25 mouse cellular contexts compared by ENCODE assay signal in genomic region chr12:103631203-103631612, GRCm38 (mm10). TPM values are rescaled to one million over a fixed set of nuclear protein-coding genes. Genes with fewer than 3 reads are reported as not detected.
DNase-seq lines count a peak whose midpoint lies in the region; ATAC-seq and TF ChIP-seq lines count a peak whose summit lies in the region.
"Had no signal": no experiment of that assay in that cellular context is flagged by ENCODE, and none has a peak within 500 bp of the region (broad histone marks: within the 10 kb centered on the region; RNA-seq: fewer than 3 reads in every experiment).

TSS of gene Serpina10 (minus strand) at chr12:103631444.

- no peaks in the 10 kb centered on the region for H3K4me1 ChIP-seq in stomach, embryonic 15.5 days
- no peaks in the 10 kb centered on the region for H3K4me1 ChIP-seq in stomach, postnatal 0 days (replicated peaks; ENCODE audit: control insufficient read depth, insufficient read depth)
- H3K4me1 ChIP-seq in liver, embryonic 14.5 days (replicated peaks; ENCODE audit: control insufficient read depth in 2 of 2, insufficient read depth in 2 of 2, low read length in 1 of 2), result peaks cover 0 to 13% of the 10 kb centered on the region in 2 experiments; a peak in 2 of 4 replicates
- H3K4me1 ChIP-seq in midbrain, embryonic 15.5 days, result no peaks in the 10 kb centered on the region
- H3K4me1 ChIP-seq: embryonic facial prominence, embryonic 10.5 days; heart, embryonic 13.5 days had no signal

- DNase-seq in cerebellum, postnatal 36 days, result no peak
- no peak for DNase-seq in stomach, postnatal 0 days (ENCODE audit: low spot score)
- DNase-seq in liver, embryonic 14.5 days (ENCODE audit: low read depth in 3 of 3, low spot score in 3 of 3), result peak in 2 of 3 experiments; percentile 17 to 19
- no peak for DNase-seq in urinary bladder, postnatal 4 days (ENCODE audit: low spot score in 2 of 2)
- DNase-seq: adrenal gland, adult 8-10 months; cerebellum, adult 11 months; cerebellum, adult 9-11 months; forebrain, postnatal 0 days; gastrocnemius, postnatal 36 days; heart, adult 2 months; heart, postnatal 14 days; kidney, postnatal 4 days; lung, postnatal 4 days; thymus, adult 2 months had no signal

- no peaks in the 10 kb centered on the region for H3K36me3 ChIP-seq in stomach, embryonic 15.5 days
- H3K36me3 ChIP-seq in stomach, postnatal 0 days (ENCODE audit: control insufficient read depth, insufficient read depth, low read length), result no peaks in the 10 kb centered on the region
- H3K36me3 ChIP-seq in liver, embryonic 14.5 days (replicated peaks; ENCODE audit: control insufficient read depth, insufficient read depth, low read depth), result no peaks in the 10 kb centered on the region
- no peaks in the 10 kb centered on the region for H3K36me3 ChIP-seq in midbrain, embryonic 15.5 days (replicated peaks)
- H3K36me3 ChIP-seq: embryonic facial prominence, embryonic 10.5 days; heart, embryonic 13.5 days had no signal

- no peaks in the 10 kb centered on the region for H3K27me3 ChIP-seq in stomach, embryonic 15.5 days (replicated peaks)
- no peaks in the 10 kb centered on the region for H3K27me3 ChIP-seq in stomach, postnatal 0 days (ENCODE audit: control insufficient read depth, insufficient read depth, low read length)
- no peaks in the 10 kb centered on the region for H3K27me3 ChIP-seq in liver, embryonic 14.5 days (ENCODE audit: control insufficient read depth, insufficient read depth, low read length)
- no peaks in the 10 kb centered on the region for H3K27me3 ChIP-seq in midbrain, embryonic 15.5 days (replicated peaks)
- H3K27me3 ChIP-seq: heart, embryonic 13.5 days had no signal

- no peaks in the 10 kb centered on the region for H3K9me3 ChIP-seq in stomach, embryonic 15.5 days
- H3K9me3 ChIP-seq in stomach, postnatal 0 days (ENCODE audit: control insufficient read depth, low read length), result no peaks in the 10 kb centered on the region
- H3K9me3 ChIP-seq in liver, embryonic 14.5 days (ENCODE audit: control insufficient read depth, low read length), result no peaks in the 10 kb centered on the region; the same call in 1 of the 2 replicates
- no peaks in the 10 kb centered on the region for H3K9me3 ChIP-seq in midbrain, embryonic 15.5 days
- H3K9me3 ChIP-seq: embryonic facial prominence, embryonic 10.5 days; heart, embryonic 13.5 days had no signal

- no peak for TF ChIP-seq CTCF in stomach, postnatal 0 days (IDR thresholded peaks at IDR 0.05; ENCODE audit: low read depth)
- no peak for TF ChIP-seq CTCF in liver, embryonic 14.5 days (IDR thresholded peaks at IDR 0.05; ENCODE audit: low read depth)

- ATAC-seq in cerebellum, adult (ENCODE audit: insufficient number of reproducible peaks, low FRiP score, low TSS enrichment), result 0 out of 2 replicates have a peak, but pooled peaks have one; percentile 37
- ATAC-seq in stomach, embryonic 15.5 days (ENCODE audit: insufficient read depth, low FRiP score, low read depth), result peak; percentile 36; the same call in 1 of the 2 replicates
- ATAC-seq in stomach, postnatal 0 days (ENCODE audit: low FRiP score, low TSS enrichment), result no peak
- ATAC-seq in liver, embryonic 14.5 days (ENCODE audit: insufficient read depth), result peak; percentile 53
- ATAC-seq in midbrain, embryonic 15.5 days (replicated peaks), result no peak
- ATAC-seq: CD4-positive, CD25-positive, alpha-beta regulatory T cell, adult 4 months; forebrain, postnatal 0 days; hindbrain, postnatal 0 days had no signal

- H3K4me2 ChIP-seq in stomach, embryonic 15.5 days, result 0 out of 2 replicates have a peak within 1 kb of the TSS, but pooled peaks have one; percentile 5
- no peak within 1 kb of the TSS for H3K4me2 ChIP-seq in stomach, postnatal 0 days (replicated peaks; ENCODE audit: low read depth)
- peak within 1 kb of the TSS; percentile 41 for H3K4me2 ChIP-seq in liver, embryonic 14.5 days (ENCODE audit: low read depth)
- no peak within 1 kb of the TSS for H3K4me2 ChIP-seq in midbrain, embryonic 15.5 days
- H3K4me2 ChIP-seq: heart, embryonic 13.5 days had no signal

- H3K27ac ChIP-seq in stomach, embryonic 15.5 days, result no peak within 1 kb of the TSS
- H3K27ac ChIP-seq in stomach, postnatal 0 days (replicated peaks), result no peak within 1 kb of the TSS
- no peak within 1 kb of the TSS for H3K27ac ChIP-seq in liver, embryonic 14.5 days
- H3K27ac ChIP-seq in midbrain, embryonic 15.5 days, result no peak within 1 kb of the TSS
- H3K27ac ChIP-seq: embryonic facial prominence, embryonic 10.5 days; heart, adult 2 months; heart, embryonic 13.5 days; hindbrain, postnatal 0 days had no signal

- no peak within 1 kb of the TSS for H3K4me3 ChIP-seq in stomach, embryonic 15.5 days (replicated peaks)
- no peak within 1 kb of the TSS for H3K4me3 ChIP-seq in stomach, postnatal 0 days (ENCODE audit: low read depth, low read length)
- H3K4me3 ChIP-seq in liver, embryonic 14.5 days (ENCODE audit: insufficient read depth in 1 of 2, low read depth in 2 of 2, low read length in 2 of 2), result peak within 1 kb of the TSS; percentile 45 to 59
- H3K4me3 ChIP-seq in midbrain, embryonic 15.5 days, result no peak within 1 kb of the TSS
- H3K4me3 ChIP-seq: embryonic facial prominence, embryonic 10.5 days; heart, adult 2 months; heart, embryonic 13.5 days had no signal

- no peak within 1 kb of the TSS for H3K9ac ChIP-seq in stomach, embryonic 15.5 days
- no peak within 1 kb of the TSS for H3K9ac ChIP-seq in stomach, postnatal 0 days (ENCODE audit: low read length)
- peak within 1 kb of the TSS; percentile 31; the same call in 1 of the 2 replicates for H3K9ac ChIP-seq in liver, embryonic 14.5 days (replicated peaks)
- H3K9ac ChIP-seq in midbrain, embryonic 15.5 days, result no peak within 1 kb of the TSS
- H3K9ac ChIP-seq: forebrain, postnatal 0 days; heart, embryonic 13.5 days had no signal

- 52% methylated on average over 3 of the region's 3 CpGs for WGBS in stomach, embryonic 15.5 days
- WGBS in stomach, postnatal 0 days, result 63% methylated on average over 3 of the region's 3 CpGs
- 46% methylated on average over 3 of the region's 3 CpGs for WGBS in liver, embryonic 14.5 days (ENCODE audit: insufficient replicate concordance)
- WGBS in midbrain, embryonic 15.5 days, result 81% methylated on average over 3 of the region's 3 CpGs

- TF ChIP-seq EP300 in stomach, postnatal 0 days (optimal IDR thresholded peaks at IDR 0.05), result no peak
- TF ChIP-seq EP300 in liver, embryonic 14.5 days (IDR thresholded peaks at IDR 0.05; ENCODE audit: low read depth), result no peak

RNA-seq across cellular contexts. Expression of gene Serpina10, which starts in this region (rescaled TPM):
- polyA plus RNA-seq in stomach, embryonic 15.5 days (2015; fragmentation: Nextera tagmentation; extraction: Ambion mirVana), result 2.8 and 4.6 TPM in 2 replicates
- polyA plus RNA-seq in stomach, postnatal 0 days (2015; fragmentation: Nextera tagmentation; extraction: Ambion mirVana), result 0.10 and 0.13 TPM in 2 replicates
- polyA plus RNA-seq in liver, embryonic 14.5 days (2012; rRNA removed), result 11.5 and 23.7 TPM in 2 replicates
- polyA plus RNA-seq in liver, embryonic 14.5 days (2014; fragmentation: Nextera tagmentation; extraction: Ambion mirVana), result 29.3 and 30.0 TPM in 2 replicates
- polyA plus RNA-seq in midbrain, embryonic 15.5 days (2015; fragmentation: Nextera tagmentation; extraction: Ambion mirVana), result 0.04 and 0.09 TPM in 2 replicates
- polyA plus RNA-seq: CD4-positive, CD25-positive, alpha-beta regulatory T cell, adult 4 months; embryonic facial prominence, embryonic 10.5 days; forebrain, embryonic 11.5 days; heart, adult 2 months; kidney, embryonic 14.5 days; limb, embryonic 14.5 days; lung, embryonic 16.5 days had no signal

Comparison
In these comparisons a context has a peak if more than half of its experiments do, and no peak if none do; other contexts are left out.
1. ATAC-seq: peak in cerebellum, adult (single experiment), stomach, embryonic 15.5 days (single experiment) and liver, embryonic 14.5 days (single experiment); none in stomach, postnatal 0 days (single experiment) and midbrain, embryonic 15.5 days (single experiment).
2. H3K4me2 ChIP-seq: peak in stomach, embryonic 15.5 days (single experiment) and liver, embryonic 14.5 days (single experiment); none in stomach, postnatal 0 days (single experiment) and midbrain, embryonic 15.5 days (single experiment).
3. DNase-seq: peak in liver, embryonic 14.5 days (2 of 3); none in cerebellum, postnatal 36 days (0 of 2), stomach, postnatal 0 days (single experiment) and urinary bladder, postnatal 4 days (0 of 2).
4. H3K4me3 ChIP-seq: peak in liver, embryonic 14.5 days (2 of 2); none in stomach, embryonic 15.5 days (single experiment), stomach, postnatal 0 days (single experiment) and midbrain, embryonic 15.5 days (single experiment).